Mouse (Mus musculus) macrophage (primary cell): Measurements from ENCODE around the gene Gm5346. TPM values are rescaled to one million over a fixed set of nuclear protein-coding genes. Genes with fewer than 3 reads are reported as not detected.
"Not testable (repeated sequence)": the region's sequence is repeated elsewhere in the genome, so short reads cannot be mapped to it uniquely, and the experiment has no call there.

Source experiments
- H3K27ac ChIP-seq: fragments of 350-480 bp; formaldehyde crosslinking; 2 replicates; pipeline ENCODE4 v1.9.0; 2021
- H3K36me3 ChIP-seq: fragments of 350-480 bp; formaldehyde crosslinking; 2 replicates; pipeline ENCODE4 v1.9.0; 2021; ENCODE audit errors: inconsistent target
- H3K4me3 ChIP-seq: fragments of 350-480 bp; formaldehyde crosslinking; 2 replicates; pipeline ENCODE4 v1.9.0; 2021; ENCODE audit errors: inconsistent target
- H3K79me2 ChIP-seq: fragments of 350-480 bp; formaldehyde crosslinking; 2 replicates; pipeline ENCODE4 v1.9.0; 2021; ENCODE audit errors: inconsistent target
- WGBS: methylation state at CpG from one replicate; pipeline ENCODE4 v1.1.7; 2026; ENCODE audit warnings: inconsistent platforms; ENCODE audit not compliant: missing documents; 5-methylcytosine and 5-hydroxymethylcytosine counted together
- polyA plus RNA-seq: library from polyadenylated mRNA; stranded (reverse); fragments of 250-400 nt; gene quantifications from 3 replicates; pipeline ENCODE4 v1.2.4, GENCODE M21; 2018; ENCODE audit warnings: inconsistent platforms
- total RNA-seq, 78 experiments: library from RNA; depleted of rRNA; stranded (reverse); fragments of 250-400 nt; gene quantifications; 1 replicate in 9 of 78; 2 replicates in 24 of 78; 3 replicates in 43 of 78; 4 replicates in 2 of 78; pipeline ENCODE4 v1.2.4; 2018; ENCODE audit warnings: inconsistent platforms in 56 of 78

The Gm5346 gene
- not detected for total RNA-seq (2018; cell fraction: chromatin; rRNA removed)
- not detected for total RNA-seq (2018; cell fraction: cytosol; rRNA removed)
- total RNA-seq (2018; cell fraction: nucleus; rRNA removed), result not detected
- polyA plus RNA-seq, result not detected in 3 replicates

- Histone ChIP-seq H3K79me2 (no peaks in the 10 kb centered on the region), H3K36me3 (no peaks in the 10 kb centered on the region), H3K4me3 (no peak within 1 kb of the TSS), H3K27ac (no peak within 1 kb of the TSS)
- 88% methylated on average over 3 of the region's 3 CpGs for WGBS
These were observed at the start of gene Gm5346 for GRCm38 (mm10) chr8:43627176-43627575. Gene Gm5346, minus strand, starts transcription at chr8:43627276.

GRCm38 (mm10) chr8:43616046-43616445, 11.0 kb downstream of the Gm5346 start:
- Histone ChIP-seq H3K79me2 (no peaks in the 10 kb centered on the region), H3K36me3 (no peaks in the 10 kb centered on the region), H3K4me3 (no peak overlapping the region), H3K27ac (no peak overlapping the region)
- WGBS, result 100% methylated on average over 1 of the region's 1 CpGs

- not testable (repeated sequence) for H3K36me3 ChIP-seq, H3K79me2 ChIP-seq, H3K27ac ChIP-seq, H3K4me3 ChIP-seq
- 79% methylated on average over 13 of the region's 13 CpGs for WGBS
These were observed 23.4 kb downstream of the Gm5346 start for GRCm38 (mm10) chr8:43603657-43604056.

GRCm38 (mm10) chr8:43603166-43603565, 23.9 kb downstream of the Gm5346 start:
- not testable (repeated sequence) for H3K36me3 ChIP-seq, H3K27ac ChIP-seq, H3K4me3 ChIP-seq, H3K79me2 ChIP-seq
- 93% methylated on average over 15 of the region's 15 CpGs for WGBS

GRCm38 (mm10) chr8:43576607-43577006, 50.5 kb downstream of the Gm5346 start, which contains the start of gene Adam26a:
Gene Adam26a, minus strand, starts transcription at chr8:43576707.
- WGBS, result 71% methylated on average over 2 of the region's 2 CpGs
- not testable (repeated sequence) for H3K4me3 ChIP-seq, H3K36me3 ChIP-seq, H3K27ac ChIP-seq, H3K79me2 ChIP-seq

Other genes starting within 250 kb of the Gm5346 start
- gene Adam26b, start 99.2 kb downstream of the Gm5346 start, polyA plus RNA-seq, result not detected in 3 replicates
- not detected in 3 replicates for gene Adam26a, start 50.6 kb downstream of the Gm5346 start, polyA plus RNA-seq
- not detected in 3 replicates for gene Adam34, start 82.8 kb upstream of the Gm5346 start, polyA plus RNA-seq